Mouse (Mus musculus): ENCODE data around the gene Pde7b.

DNA sequence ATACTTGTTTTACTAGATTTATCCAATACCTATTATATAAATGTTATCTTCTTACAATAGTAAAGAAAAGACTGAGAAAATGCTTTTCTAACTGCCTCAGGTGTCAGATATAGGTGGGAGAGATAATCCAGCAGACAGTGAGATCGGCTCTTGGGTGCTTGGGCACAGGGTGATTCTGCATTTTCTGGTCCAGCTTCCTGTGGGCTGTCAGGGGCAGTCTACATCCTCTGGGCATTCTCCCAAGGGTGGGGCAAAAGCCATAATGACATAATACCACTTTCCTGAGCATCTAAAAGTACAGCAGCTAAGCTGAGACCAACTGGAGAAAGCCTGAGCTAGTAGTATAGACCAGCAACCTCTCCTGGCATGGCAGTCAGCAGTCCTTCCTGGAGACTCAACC lies 34.1 kb upstream of the Pde7b start:
- TF ChIP-seq CTCF (IDR thresholded peaks at IDR 0.05; ENCODE audit: low read depth): no peak
- no peak for TF ChIP-seq EP300 (optimal IDR thresholded peaks at IDR 0.05)
